Mouse (Mus musculus) liver, embryonic 15.5 days (tissue): ENCODE measurements around the gene Kmo. TPM values are rescaled to one million over a fixed set of nuclear protein-coding genes. Genes with fewer than 3 reads are reported as not detected.
A peak's percentile ranks its signal among the peaks of the same experiment; 100 is the strongest.

Experiments used
- ATAC-seq: fragments of 200-750 bp; cut with Nextera tagmentation; 2 replicates; pipeline ENCODE4 v1.8.0; 2017; ENCODE audit warnings: moderate number of reproducible peaks, mild to moderate bottlenecking, moderate library complexity; ENCODE audit not compliant: insufficient read depth
- H3K27ac ChIP-seq: fragments of 300-500 bp; sonication (generic); replicated peaks from 2 replicates; pipeline ENCODE4 v1.5.1; 2015; ENCODE audit warnings: mild to moderate bottlenecking, inconsistent platforms
- H3K27me3 ChIP-seq: fragments of 300-500 bp; sonication (generic); 2 replicates; pipeline ENCODE4 v1.6.1; 2015; ENCODE audit warnings: mild to moderate bottlenecking, inconsistent platforms
- H3K36me3 ChIP-seq: fragments of 300-500 bp; sonication (generic); replicated peaks from 2 replicates; pipeline ENCODE4 v1.6.1; 2015; ENCODE audit warnings: moderate library complexity, mild to moderate bottlenecking, inconsistent platforms
- H3K4me1 ChIP-seq: fragments of 300-500 bp; sonication (generic); replicated peaks from 2 replicates; pipeline ENCODE4 v1.6.1; 2015; ENCODE audit warnings: inconsistent platforms
- H3K4me2 ChIP-seq: fragments of 300-500 bp; sonication (generic); 2 replicates; pipeline ENCODE4 v1.6.1; 2015; ENCODE audit warnings: moderate library complexity, mild to moderate bottlenecking, inconsistent platforms
- H3K4me3 ChIP-seq: fragments of 300-500 bp; sonication (generic); replicated peaks from 2 replicates; pipeline ENCODE4 v1.5.1; 2015; ENCODE audit warnings: mild to moderate bottlenecking, inconsistent platforms
- H3K9ac ChIP-seq: fragments of 300-500 bp; sonication (generic); 2 replicates; pipeline ENCODE4 v1.6.1; 2015; ENCODE audit warnings: moderate library complexity, mild to moderate bottlenecking, inconsistent platforms
- H3K9me3 ChIP-seq: fragments of 300-500 bp; sonication (generic); replicated peaks from 2 replicates; pipeline ENCODE4 v1.6.1; 2016; ENCODE audit warnings: inconsistent platforms
- WGBS: fragments of 180-500 bp; shearing (Covaris S2); methylation state at CpG from one replicate; pipeline ENCODE4 v1.1.7; 2015; ENCODE audit warnings: mixed read lengths; ENCODE audit not compliant: insufficient replicate concordance; 5-methylcytosine and 5-hydroxymethylcytosine counted together
- polyA plus RNA-seq: library from polyadenylated mRNA; unstranded; fragments of >200 nt; fragmentation: Nextera tagmentation; extraction: Ambion mirVana; gene quantifications from 2 replicates; pipeline ENCODE4 v1.2.1, GENCODE M21; 2015

Gene Kmo
- polyA plus RNA-seq, 1 experiment from 2014 or later = 12.0 TPM

GRCm38 (mm10) chr1:175669456-175669855 lies 49.3 kb downstream of the Kmo start:
- Histone ChIP-seq H3K4me3 (no peak overlapping the region), H3K27ac (no peak overlapping the region), H3K9ac (no peak overlapping the region), H3K27me3 (no peaks in the 10 kb centered on the region), H3K4me2 (no peak overlapping the region), H3K4me1 (no peaks in the 10 kb centered on the region), H3K36me3 (no peaks in the 10 kb centered on the region), H3K9me3 (no peaks in the 10 kb centered on the region)
- 76% methylated on average over 3 of the region's 3 CpGs for WGBS
- no peak for ATAC-seq

- Histone ChIP-seq H3K4me3 (no peak overlapping the region), H3K9ac (no peak overlapping the region), H3K9me3 (no peaks in the 10 kb centered on the region), H3K27ac (no peak overlapping the region), H3K36me3 (no peaks in the 10 kb centered on the region), H3K4me2 (no peak overlapping the region), H3K27me3 (no peaks in the 10 kb centered on the region), H3K4me1 (no peaks in the 10 kb centered on the region)
- WGBS = 70% methylated on average over 7 of the region's 7 CpGs
- no peak for ATAC-seq
Measured at GRCm38 (mm10) chr1:175670042-175670441, 49.9 kb downstream of the Kmo start.

- Histone ChIP-seq H3K27me3 (no peaks in the 10 kb centered on the region), H3K4me3 (no peak overlapping the region), H3K4me2 (no peak overlapping the region), H3K27ac (no peak overlapping the region), H3K4me1 (no peaks in the 10 kb centered on the region), H3K9me3 (no peaks in the 10 kb centered on the region), H3K36me3 (no peaks in the 10 kb centered on the region), H3K9ac (no peak overlapping the region)
- no peak for ATAC-seq
- 16% methylated on average over 1 of the region's 1 CpGs for WGBS
Measured at GRCm38 (mm10) chr1:175671626-175672025, 51.4 kb downstream of the Kmo start.

DNA sequence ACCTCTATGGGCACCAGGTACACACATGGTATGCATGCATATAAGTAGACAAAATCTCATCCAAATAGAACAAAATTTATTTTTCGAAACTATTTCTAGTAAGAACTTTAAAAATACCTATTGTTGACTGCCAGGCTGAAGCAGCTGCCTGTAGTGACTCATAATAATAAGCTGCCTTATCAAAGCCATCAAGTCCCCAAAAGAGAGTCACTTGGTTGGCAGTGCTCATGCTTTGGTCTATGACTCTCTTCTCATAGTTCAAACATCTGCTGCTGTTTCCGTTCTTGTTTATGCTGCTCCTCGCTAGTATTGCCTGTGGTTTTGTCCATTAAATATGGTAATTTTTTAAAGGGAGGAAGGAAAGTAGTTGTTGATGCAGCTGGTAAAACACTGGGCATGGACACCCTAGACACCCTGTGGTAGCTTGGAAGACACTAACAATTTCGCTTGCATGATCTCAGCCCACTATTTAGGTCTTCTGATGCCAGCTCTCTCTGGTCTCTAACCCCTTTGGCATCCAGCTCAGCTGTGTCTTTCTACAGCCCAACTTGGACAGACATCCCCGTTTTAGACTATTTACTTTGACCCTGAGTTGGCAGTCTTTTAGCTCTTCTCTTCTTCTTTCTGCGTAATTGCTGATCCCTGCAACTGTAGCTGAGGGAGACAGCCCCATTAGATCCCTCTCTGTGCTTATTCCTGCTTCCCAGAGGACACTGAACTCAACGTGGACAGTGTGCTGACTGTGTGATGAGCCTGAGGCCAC lies 53.6 kb downstream of the Kmo start:
- H3K4me2 ChIP-seq = no peak overlapping the region
- H3K27me3 ChIP-seq = no peaks in the 10 kb centered on the region
- no peak overlapping the region for H3K4me3 ChIP-seq
- H3K27ac ChIP-seq = no peak overlapping the region
- H3K9me3 ChIP-seq = no peaks in the 10 kb centered on the region
- H3K36me3 ChIP-seq = no peaks in the 10 kb centered on the region
- 57% methylated on average over 7 of the region's 7 CpGs for WGBS
- no peaks in the 10 kb centered on the region for H3K4me1 ChIP-seq
- no peak for ATAC-seq
- no peak overlapping the region for H3K9ac ChIP-seq

GRCm38 (mm10) chr1:175675116-175675515 lies 54.9 kb downstream of the Kmo start:
- no peak overlapping the region for H3K4me2 ChIP-seq
- no peaks in the 10 kb centered on the region for H3K9me3 ChIP-seq
- H3K27ac ChIP-seq = no peak overlapping the region
- no peak overlapping the region for H3K4me3 ChIP-seq
- WGBS = 64% methylated on average over 6 of the region's 6 CpGs
- no peaks in the 10 kb centered on the region for H3K4me1 ChIP-seq
- H3K9ac ChIP-seq = no peak overlapping the region
- H3K27me3 ChIP-seq = no peaks in the 10 kb centered on the region
- H3K36me3 ChIP-seq = no peaks in the 10 kb centered on the region
- no peak for ATAC-seq

GRCm38 (mm10) chr1:175677459-175677858 lies 57.3 kb downstream of the Kmo start:
- Histone ChIP-seq H3K27me3 (no peaks in the 10 kb centered on the region), H3K27ac (no peak overlapping the region), H3K9ac (no peak overlapping the region), H3K36me3 (no peaks in the 10 kb centered on the region), H3K4me1 (no peaks in the 10 kb centered on the region), H3K4me2 (no peak overlapping the region), H3K9me3 (no peaks in the 10 kb centered on the region), H3K4me3 (no peak overlapping the region)
- no peak for ATAC-seq
- WGBS = 59% methylated on average over 6 of the region's 6 CpGs

DNA sequence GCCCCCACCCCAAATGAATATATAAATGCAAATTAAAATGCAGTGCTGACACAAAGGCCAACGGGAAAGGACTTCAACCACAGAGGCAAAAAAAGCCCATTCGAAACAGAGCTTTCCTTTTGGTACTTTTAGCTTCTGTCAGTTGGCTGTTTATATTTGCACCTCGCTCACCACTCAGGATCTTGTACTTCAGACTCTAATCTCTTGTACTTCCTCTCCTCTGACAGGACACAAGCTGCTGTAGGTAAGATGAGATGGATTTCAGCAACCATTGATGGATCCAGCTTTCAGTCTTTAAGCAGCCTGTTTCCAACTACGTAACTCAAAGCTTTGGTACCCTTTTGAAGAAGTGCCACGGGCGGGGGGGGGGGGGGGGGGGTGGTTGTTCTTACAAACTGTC lies 60.8 kb downstream of the Kmo start:
- Histone ChIP-seq H3K4me1 (no peaks in the 10 kb centered on the region), H3K36me3 (no peaks in the 10 kb centered on the region), H3K4me2 (no peak overlapping the region), H3K9ac (no peak overlapping the region), H3K27ac (no peak overlapping the region), H3K27me3 (no peaks in the 10 kb centered on the region), H3K9me3 (no peaks in the 10 kb centered on the region), H3K4me3 (no peak overlapping the region)
- no peak for ATAC-seq
- WGBS = 68% methylated on average over 6 of the region's 6 CpGs

DNA sequence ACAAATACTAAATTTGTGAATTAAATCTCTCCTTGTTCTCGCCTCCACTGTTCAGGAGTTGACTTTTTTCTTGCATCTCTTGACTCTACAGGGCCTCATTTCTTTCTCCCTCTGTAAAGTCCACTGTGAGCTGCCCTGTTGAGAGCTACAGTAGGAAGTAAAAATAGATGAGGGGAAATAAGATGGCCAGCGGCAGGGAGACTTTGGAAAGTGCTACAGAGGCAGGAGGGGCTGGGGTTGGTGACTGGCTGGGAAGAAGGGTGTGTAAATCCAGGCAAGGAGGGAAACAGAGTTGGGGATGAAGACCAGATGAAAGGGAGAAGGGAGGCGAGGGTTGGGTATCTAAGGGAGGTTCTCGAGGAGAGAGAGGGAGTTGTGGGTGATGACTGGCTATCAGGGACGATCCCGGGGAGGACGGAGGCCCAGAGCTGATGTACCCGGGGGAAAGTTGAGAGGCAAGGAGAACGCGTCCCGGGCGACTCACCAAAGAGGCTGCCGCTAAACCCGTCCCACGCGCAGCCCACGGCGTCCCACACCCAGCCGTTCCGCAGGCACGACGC lies 71.6 kb downstream of the Kmo start:
- no peak for ATAC-seq

DNA sequence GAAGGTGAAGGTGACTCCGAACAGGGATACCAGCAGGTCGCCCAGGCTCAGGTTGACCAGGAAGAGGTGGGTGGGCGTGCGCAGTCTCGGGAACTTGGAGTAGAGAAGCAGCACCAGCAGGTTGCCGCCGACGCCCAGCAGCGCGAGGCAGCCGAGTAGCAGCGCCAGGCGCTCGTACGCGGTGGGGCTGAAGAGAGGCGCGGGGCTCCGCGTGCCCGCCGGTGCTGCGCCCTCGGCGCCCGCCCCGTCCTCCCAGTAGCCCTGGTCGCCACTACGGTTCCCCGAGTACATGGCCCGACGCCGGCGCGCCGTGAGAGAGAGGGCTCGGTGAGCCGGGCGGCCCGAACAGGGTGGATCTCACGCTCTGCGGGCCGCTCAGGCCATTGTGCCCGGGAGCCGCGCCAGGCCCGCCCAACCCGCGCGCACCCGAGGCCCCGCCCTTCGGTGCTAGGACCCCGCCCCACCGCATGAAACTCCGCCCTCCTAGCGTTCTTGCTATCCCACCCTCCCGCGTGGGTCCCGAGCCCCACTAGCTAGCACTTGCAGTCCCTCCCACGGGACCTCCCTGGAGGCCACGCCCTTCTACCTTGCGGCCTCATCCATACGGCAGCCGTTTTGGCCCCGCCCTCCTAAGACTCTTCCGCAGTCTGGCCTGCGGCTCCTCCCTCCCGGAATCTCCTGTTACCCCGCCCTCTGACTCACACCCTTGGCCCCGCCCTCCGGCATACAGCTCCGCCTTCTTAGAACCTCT lies 72.2 kb downstream of the Kmo start, which contains the start of the genes Opn3 and Chml:
Gene Opn3, minus strand, starts transcription at position 531 of the 751 bp plus-strand sequence.
Gene Chml, minus strand, starts transcription at position 656 of the 751 bp plus-strand sequence.
- H3K4me2 ChIP-seq = peak within 1 kb of the TSS; percentile 99
- 0 out of 2 replicates have a peak, but pooled peaks cover 6% of the 10 kb centered on the region for H3K27me3 ChIP-seq
- no peaks in the 10 kb centered on the region for H3K9me3 ChIP-seq
- H3K9ac ChIP-seq = peak within 1 kb of the TSS; percentile 79
- H3K27ac ChIP-seq = peak within 1 kb of the TSS; percentile 80
- H3K4me3 ChIP-seq = peak within 1 kb of the TSS; percentile 80
- H3K36me3 ChIP-seq = peaks cover 4% of the 10 kb centered on the region; the same call in 1 of the 2 replicates
- ATAC-seq = peak; percentile 94
- peaks cover 28% of the 10 kb centered on the region for H3K4me1 ChIP-seq
- under 1% methylated on average over 66 of the region's 73 CpGs for whole genome bisulfite sequencing

More for the DNA sequence above, 71.6 kb downstream of the Kmo start:
- Histone ChIP-seq H3K9me3 (no peaks in the 10 kb centered on the region), H3K4me1 (peaks cover 28% of the 10 kb centered on the region), H3K4me3 (peak overlapping the region; percentile 80), H3K4me2 (peak overlapping the region; percentile 99), H3K9ac (peak overlapping the region; percentile 79), H3K27ac (peak overlapping the region; percentile 80), H3K36me3 (peaks cover 4% of the 10 kb centered on the region; the same call in 1 of the 2 replicates), H3K27me3 (0 out of 2 replicates have a peak, but pooled peaks cover 6% of the 10 kb centered on the region)
- WGBS = 2% methylated on average over 22 of the region's 22 CpGs

DNA sequence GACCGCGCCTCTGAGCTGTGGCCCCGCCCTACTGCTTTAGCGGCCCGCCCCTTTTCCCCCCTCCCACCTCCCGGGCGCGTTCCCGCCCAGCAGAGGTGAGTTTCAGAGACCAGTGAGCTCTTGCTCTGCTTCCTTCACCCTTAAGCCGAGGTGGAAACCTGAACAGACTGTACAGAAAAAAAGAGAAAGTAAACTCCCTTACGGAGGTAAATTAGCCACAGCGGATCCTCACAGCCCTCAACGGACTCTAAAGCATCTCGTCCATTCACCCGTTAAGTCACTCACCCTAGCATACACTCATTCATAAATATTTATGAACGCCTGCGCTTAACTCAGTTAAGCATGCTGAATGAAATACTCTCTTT lies 72.8 kb downstream of the Kmo start:
- no peaks in the 10 kb centered on the region for H3K9me3 ChIP-seq
- H3K27me3 ChIP-seq = 0 out of 2 replicates have a peak, but pooled peaks cover 6% of the 10 kb centered on the region
- peak overlapping the region; percentile 80 for H3K4me3 ChIP-seq
- peak overlapping the region; percentile 99 for H3K4me2 ChIP-seq
- peaks cover 28% of the 10 kb centered on the region for H3K4me1 ChIP-seq
- peak; percentile 10; the same call in 1 of the 2 replicates for ATAC-seq
- H3K27ac ChIP-seq = peak overlapping the region; percentile 21
- no peaks in the 10 kb centered on the region for H3K36me3 ChIP-seq
- 1% methylated on average over 17 of the region's 17 CpGs for WGBS
- peak overlapping the region; percentile 63 for H3K9ac ChIP-seq

GRCm38 (mm10) chr1:175693429-175693960 lies 73.3 kb downstream of the Kmo start:
- peak overlapping the region; percentile 99 for H3K4me2 ChIP-seq
- 0 out of 2 replicates have a peak, but pooled peaks cover 6% of the 10 kb centered on the region for H3K27me3 ChIP-seq
- H3K9ac ChIP-seq = peak overlapping the region; percentile 63; the same call in 1 of the 2 replicates
- no peaks in the 10 kb centered on the region for H3K36me3 ChIP-seq
- H3K4me1 ChIP-seq = peaks cover 28% of the 10 kb centered on the region
- WGBS = 31% methylated on average over 12 of the region's 12 CpGs
- ATAC-seq = no peak
- H3K27ac ChIP-seq = peak overlapping the region; percentile 21
- peak overlapping the region; percentile 80 for H3K4me3 ChIP-seq
- H3K9me3 ChIP-seq = no peaks in the 10 kb centered on the region
